8 mouse cellular contexts compared by ENCODE assay signal in genomic region chr1:150393488-150393852, GRCm38 (mm10). TPM values are rescaled to one million over a fixed set of nuclear protein-coding genes. Genes with fewer than 3 reads are reported as not detected.
A peak's percentile ranks its signal among the peaks of the same experiment; 100 is the strongest.
DNase-seq lines count a peak whose midpoint lies in the region; ATAC-seq and TF ChIP-seq lines count a peak whose summit lies in the region.

No protein-coding gene starts in this region.

- ATAC-seq in kidney, embryonic 14.5 days (ENCODE audit: low FRiP score, low TSS enrichment) = peak; percentile 65
- ATAC-seq in hindbrain, embryonic 16.5 days = no peak
- ATAC-seq in midbrain, embryonic 16.5 days = peak; percentile 59

- TF ChIP-seq POLR2A in bone marrow macrophage, adult 2 months (IDR thresholded peaks at IDR 0.05; ENCODE audit: borderline replicate concordance, low read depth, low read length) = no peak

- H3K4me2 ChIP-seq in kidney, embryonic 14.5 days (replicated peaks; ENCODE audit: low read depth, low read length) = peak overlapping the region; percentile 58
- peak overlapping the region; percentile 81 for H3K4me2 ChIP-seq in hindbrain, embryonic 16.5 days (ENCODE audit: low read length)
- peak overlapping the region; percentile 80 for H3K4me2 ChIP-seq in midbrain, embryonic 16.5 days (ENCODE audit: low read length)

- H3K27me3 ChIP-seq in kidney, embryonic 14.5 days (ENCODE audit: control insufficient read depth, insufficient read depth, low read length) = no peaks in the 10 kb centered on the region
- no peaks in the 10 kb centered on the region for H3K27me3 ChIP-seq in hindbrain, embryonic 16.5 days (replicated peaks; ENCODE audit: control insufficient read depth, insufficient read depth, low read length)
- no peaks in the 10 kb centered on the region for H3K27me3 ChIP-seq in midbrain, embryonic 16.5 days (ENCODE audit: control insufficient read depth, insufficient read depth, low read depth, low read length)

- H3K4me1 ChIP-seq in kidney, embryonic 14.5 days (ENCODE audit: control insufficient read depth, insufficient read depth, low read length) = peaks cover 3% of the 10 kb centered on the region
- H3K4me1 ChIP-seq in bone marrow macrophage, adult 2 months (ENCODE audit: control insufficient read depth, insufficient read depth, low read length) = peaks cover 11% of the 10 kb centered on the region
- peaks cover 8% of the 10 kb centered on the region for H3K4me1 ChIP-seq in hindbrain, embryonic 16.5 days (ENCODE audit: control insufficient read depth, insufficient read depth, low read depth, low read length)
- H3K4me1 ChIP-seq in midbrain, embryonic 16.5 days (ENCODE audit: control insufficient read depth, insufficient read depth, low read length) = peaks cover 15% of the 10 kb centered on the region

- peak overlapping the region; percentile 73 for H3K27ac ChIP-seq in kidney, embryonic 14.5 days (ENCODE audit: low read depth, low read length)
- H3K27ac ChIP-seq in bone marrow macrophage, adult 2 months (ENCODE audit: insufficient read depth, low read depth, low read length) = peak overlapping the region; percentile 71
- H3K27ac ChIP-seq in hindbrain, embryonic 16.5 days (ENCODE audit: low read depth, low read length) = peak overlapping the region; percentile 86
- peak overlapping the region; percentile 97 for H3K27ac ChIP-seq in midbrain, embryonic 16.5 days (ENCODE audit: low read length)

- peak overlapping the region; percentile 63 for H3K9ac ChIP-seq in kidney, embryonic 14.5 days (ENCODE audit: low read depth, low read length)
- peak overlapping the region; percentile 82 for H3K9ac ChIP-seq in hindbrain, embryonic 16.5 days (ENCODE audit: low read depth, low read length)
- H3K9ac ChIP-seq in midbrain, embryonic 16.5 days (ENCODE audit: low read depth, low read length) = peak overlapping the region; percentile 63

- DNase-seq in kidney, postnatal 25 days = no peak
- no peak for DNase-seq in thymus, postnatal 4 days
- no peak for DNase-seq in left cerebral cortex, adult 18-20 months (ENCODE audit: low spot score in 2 of 2)
- DNase-seq in adrenal gland, postnatal 10 days = no peak

- under 1% methylated on average over 26 of the region's 27 CpGs for WGBS in kidney, embryonic 14.5 days
- WGBS in hindbrain, embryonic 16.5 days = 0% methylated on average over 27 of the region's 27 CpGs
- WGBS in midbrain, embryonic 16.5 days = under 1% methylated on average over 27 of the region's 27 CpGs

- no peaks in the 10 kb centered on the region for H3K9me3 ChIP-seq in kidney, embryonic 14.5 days (ENCODE audit: control insufficient read depth, low read length)
- no peaks in the 10 kb centered on the region for H3K9me3 ChIP-seq in hindbrain, embryonic 16.5 days (ENCODE audit: control insufficient read depth, low read length)
- H3K9me3 ChIP-seq in midbrain, embryonic 16.5 days (replicated peaks; ENCODE audit: control insufficient read depth, low read length, poor library complexity, severe bottlenecking) = no peaks in the 10 kb centered on the region

- TF ChIP-seq CTCF in bone marrow macrophage, adult 2 months (IDR thresholded peaks at IDR 0.05; ENCODE audit: low read depth, low read length) = no peak

- peaks cover 30% of the 10 kb centered on the region for H3K36me3 ChIP-seq in kidney, embryonic 14.5 days (ENCODE audit: control insufficient read depth, insufficient read depth, low read length)
- peaks cover 13% of the 10 kb centered on the region; the same call in 1 of the 2 replicates for H3K36me3 ChIP-seq in hindbrain, embryonic 16.5 days (ENCODE audit: control insufficient read depth, insufficient read depth, low read length)
- peaks cover 12% of the 10 kb centered on the region; the same call in 1 of the 2 replicates for H3K36me3 ChIP-seq in midbrain, embryonic 16.5 days (ENCODE audit: control insufficient read depth, insufficient read depth, low read length)

- H3K4me3 ChIP-seq in kidney, embryonic 14.5 days (ENCODE audit: low read length) = peak overlapping the region; percentile 84
- H3K4me3 ChIP-seq in bone marrow macrophage, adult 2 months (ENCODE audit: insufficient read depth, low read length) = peak overlapping the region; percentile 98
- H3K4me3 ChIP-seq in hindbrain, embryonic 16.5 days (ENCODE audit: low read length) = peak overlapping the region; percentile 80
- peak overlapping the region; percentile 82 for H3K4me3 ChIP-seq in midbrain, embryonic 16.5 days (ENCODE audit: low read depth, low read length)

RNA-seq across cellular contexts. Expression of gene Odr4, which starts 0.6 kb away (rescaled TPM):
- 35.5 and 36.1 TPM in 2 replicates for polyA plus RNA-seq in kidney, embryonic 14.5 days (2014; fragmentation: Nextera tagmentation; extraction: Ambion mirVana)
- polyA plus RNA-seq in bone marrow macrophage, adult 2 months (2012; ENCODE audit: insufficient read depth, insufficient read length, missing spikeins) = 60.8 and 70.9 TPM in 2 replicates
- polyA plus RNA-seq in hindbrain, embryonic 16.5 days (2015; fragmentation: Nextera tagmentation; extraction: Ambion mirVana) = 39.0 and 43.0 TPM in 2 replicates
- 37.8 and 40.6 TPM in 2 replicates for polyA plus RNA-seq in midbrain, embryonic 16.5 days (2015; fragmentation: Nextera tagmentation; extraction: Ambion mirVana)
- total RNA-seq in left cerebral cortex, adult 18-20 months (2021) = 10 to 100 TPM; 43.0 to 43.3 TPM
- total RNA-seq in adrenal gland, postnatal 10 days (2021) = 10 to 100 TPM; 34.1 to 36.4 TPM

RNA-seq across cellular contexts. Expression of gene Tpr, which starts 0.8 kb away (rescaled TPM):
- polyA plus RNA-seq in kidney, embryonic 14.5 days (2014; fragmentation: Nextera tagmentation; extraction: Ambion mirVana) = 188 and 196 TPM in 2 replicates
- polyA plus RNA-seq in bone marrow macrophage, adult 2 months (2012; ENCODE audit: insufficient read depth, insufficient read length, missing spikeins) = 184 and 186 TPM in 2 replicates
- 112 and 124 TPM in 2 replicates for polyA plus RNA-seq in hindbrain, embryonic 16.5 days (2015; fragmentation: Nextera tagmentation; extraction: Ambion mirVana)
- 126 and 142 TPM in 2 replicates for polyA plus RNA-seq in midbrain, embryonic 16.5 days (2015; fragmentation: Nextera tagmentation; extraction: Ambion mirVana)
- total RNA-seq in left cerebral cortex, adult 18-20 months (2021) = 100 to 1,000 TPM in 1 of 2 experiments, 10 to 100 TPM in 1; 99.3 to 105 TPM
- total RNA-seq in adrenal gland, postnatal 10 days (2021) = 100 to 1,000 TPM; 103 to 121 TPM
